Mouse (Mus musculus) CH12.LX (cell line): Measurements from ENCODE around the gene Zfp960.
"Not testable (repeated sequence)": the region's sequence is repeated elsewhere in the genome, so short reads cannot be mapped to it uniquely, and the experiment has no call there.

Source experiments
- CTCF ChIP-seq, 2 experiments: IDR thresholded peaks in 1 of 2; conservative IDR thresholded peaks in 1 of 2; 2 replicates each; pipeline ENCODE4 v1.5.1; 2011 to 2012; ENCODE audit warnings: low read depth in 2 of 2, low read length in 2 of 2, improper control_type of control experiment in 1 of 2, inconsistent platforms in 1 of 2, mild to moderate bottlenecking in 1 of 2, moderate library complexity in 1 of 2
- ELF1 ChIP-seq: IDR thresholded peaks from 2 replicates; pipeline ENCODE4 v1.6.1; 2014; ENCODE audit warnings: low read depth, mild to moderate bottlenecking, inconsistent platforms, low read length, improper control_type of control experiment
- EP300 ChIP-seq: IDR thresholded peaks from 2 replicates; pipeline ENCODE4 v1.6.1; 2011; ENCODE audit warnings: low read length, improper control_type of control experiment
- GABPA ChIP-seq: IDR thresholded peaks from 2 replicates; pipeline ENCODE4 v1.6.1; 2012; ENCODE audit warnings: low read depth, low read length, improper control_type of control experiment, inconsistent platforms; ENCODE audit not compliant: insufficient replicate concordance
- MYC ChIP-seq: IDR thresholded peaks from 2 replicates; pipeline ENCODE4 v1.6.1; 2011; ENCODE audit warnings: low read depth, mild to moderate bottlenecking, improper control_type of control experiment, low read length
- NRF1 ChIP-seq: IDR thresholded peaks from 2 replicates; pipeline ENCODE4 v1.6.1; 2014; ENCODE audit warnings: low read depth, mild to moderate bottlenecking, inconsistent platforms, low read length, improper control_type of control experiment, moderate library complexity
- POLR2A ChIP-seq: IDR thresholded peaks from 2 replicates; pipeline ENCODE4 v1.6.1; 2011; ENCODE audit warnings: low read depth, mild to moderate bottlenecking, improper control_type of control experiment, low read length
- SIN3A ChIP-seq: IDR thresholded peaks from 2 replicates; pipeline ENCODE4 v1.6.1; 2012; ENCODE audit warnings: low read length, improper control_type of control experiment, inconsistent platforms
- SMC3 ChIP-seq: IDR thresholded peaks from 2 replicates; pipeline ENCODE4 v1.6.1; 2011; ENCODE audit warnings: low read depth, low read length, improper control_type of control experiment
- TCF12 ChIP-seq: IDR thresholded peaks from 2 replicates; pipeline ENCODE4 v1.6.1; 2014; ENCODE audit warnings: low read depth, mild to moderate bottlenecking, inconsistent platforms, low read length, improper control_type of control experiment
- USF2 ChIP-seq: conservative IDR thresholded peaks from 2 replicates; pipeline ENCODE4 v1.6.1; 2011; ENCODE audit warnings: low read depth, low read length, improper control_type of control experiment
- ZC3H11A ChIP-seq: IDR thresholded peaks from 2 replicates; pipeline ENCODE4 v1.6.1; 2012; ENCODE audit warnings: low read depth, mild to moderate bottlenecking, inconsistent platforms, low read length, improper control_type of control experiment
- ZKSCAN1 ChIP-seq: IDR thresholded peaks from 2 replicates; pipeline ENCODE4 v1.6.1; 2012; ENCODE audit warnings: low read depth, inconsistent platforms, low read length, improper control_type of control experiment, borderline replicate concordance
- ZNF384 ChIP-seq: IDR thresholded peaks from 2 replicates; pipeline ENCODE4 v1.6.1; 2012; ENCODE audit warnings: low read depth, low read length, improper control_type of control experiment, inconsistent platforms

DNA sequence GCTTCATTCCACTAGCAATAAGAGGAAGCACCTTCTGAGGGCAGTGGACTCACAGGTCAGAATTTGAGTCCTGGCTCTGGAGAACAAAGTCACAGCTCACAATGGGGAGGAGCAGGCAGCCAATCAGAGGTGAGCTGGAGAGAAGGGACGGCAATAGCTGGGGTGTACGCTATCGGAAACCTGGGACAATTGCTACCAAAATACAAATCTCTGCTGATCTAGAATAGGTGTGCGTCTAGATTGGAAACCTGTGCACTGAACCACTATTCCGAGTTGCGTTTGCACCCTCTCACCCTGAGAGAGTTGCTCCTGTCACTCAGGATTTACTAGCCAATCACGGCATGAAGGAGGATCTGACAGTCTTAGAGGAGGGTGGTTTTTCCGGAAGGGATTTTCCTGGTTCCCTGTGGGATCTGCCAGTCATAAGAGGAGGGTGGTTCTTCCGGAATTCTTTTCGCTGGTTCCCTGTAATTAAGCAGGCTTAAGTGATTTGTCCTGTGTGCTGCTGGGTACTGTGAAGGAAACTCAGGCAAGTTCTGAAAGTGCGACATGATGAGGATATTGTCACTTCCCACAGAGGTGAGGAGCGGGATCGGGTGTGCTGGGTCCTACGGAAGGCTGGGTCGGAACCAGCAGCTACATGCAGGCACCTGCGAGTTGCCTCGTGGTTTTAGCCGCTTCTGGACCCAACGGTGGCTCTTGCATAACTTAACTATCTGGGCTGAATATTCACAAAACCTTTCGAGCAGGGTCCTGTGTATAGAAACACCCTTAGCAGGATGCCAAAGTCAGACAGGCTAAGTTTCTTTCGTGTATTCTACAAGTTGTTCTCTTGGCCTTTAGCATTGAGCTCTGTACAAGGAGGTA lies at the start of gene Zfp960:
- not testable (repeated sequence) for TF ChIP-seq TCF12; CTCF (conservative IDR thresholded peaks at IDR 0.05 in 1 of 2, IDR thresholded peaks at IDR 0.05 in 1 of 2; ENCODE audit: low read depth in 2 of 2, low read length in 2 of 2); SMC3; ZC3H11A; EP300; POLR2A; MYC; GABPA; ZNF384; NRF1; ZKSCAN1; SIN3A; USF2
- TF ChIP-seq ELF1: peak; percentile 33; the same call in 1 of the 2 replicates
